In the genomic region with DNA sequence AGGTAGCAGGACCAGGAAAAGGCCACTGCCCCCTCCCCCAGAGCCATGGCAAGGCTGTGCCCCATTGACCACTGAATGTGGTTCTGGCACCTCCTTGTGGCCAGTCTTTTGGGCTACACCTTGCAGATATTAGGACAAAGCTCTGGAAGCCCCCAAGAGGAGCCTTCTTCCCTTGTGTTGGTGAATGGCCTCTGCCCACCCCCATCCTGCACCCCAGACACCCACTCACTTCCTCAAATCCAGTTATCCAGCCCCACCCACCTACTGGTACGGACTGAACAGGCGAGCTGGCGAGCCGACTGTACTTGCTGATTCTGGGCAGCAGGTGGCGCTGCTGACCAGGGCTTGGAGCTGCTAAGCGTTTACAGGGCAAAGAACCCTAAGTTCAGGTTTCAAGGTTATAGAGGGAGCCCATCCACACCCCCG, we compare ENCODE assay signal across 8 mouse cellular contexts. TPM values are rescaled to one million over a fixed set of nuclear protein-coding genes. Genes with fewer than 3 reads are reported as not detected.
DNase-seq lines count a peak whose midpoint lies in the region; ATAC-seq lines count a peak whose summit lies in the region.

No protein-coding gene starts in this region.

- no peaks in the 10 kb centered on the region for H3K27me3 ChIP-seq in hindbrain, embryonic 15.5 days

- H3K36me3 ChIP-seq in hindbrain, embryonic 15.5 days = no peaks in the 10 kb centered on the region

- peaks cover 22% of the 10 kb centered on the region for H3K4me1 ChIP-seq in hindbrain, embryonic 15.5 days (replicated peaks)

- H3K4me3 ChIP-seq in hindbrain, embryonic 15.5 days = peak overlapping the region; percentile 26

- ATAC-seq in hindbrain, embryonic 15.5 days (ENCODE audit: low FRiP score, low read depth) = peak; percentile 78

- H3K27ac ChIP-seq in hindbrain, embryonic 15.5 days (replicated peaks) = no peak overlapping the region

- peak overlapping the region; percentile 60 for H3K4me2 ChIP-seq in hindbrain, embryonic 15.5 days

- peak; percentile 78 for DNase-seq in R1 (ENCODE audit: low read depth, low spot score)
- peak; percentile 92 to 93 for DNase-seq in cerebellum, postnatal 25 days
- DNase-seq in frontal cortex, postnatal 36 days (ENCODE audit: low spot score in 2 of 2) = peak; percentile 86 to 87
- DNase-seq in left cerebral cortex, adult 11 months (ENCODE audit: low spot score) = peak; percentile 51
- peak; percentile 86 for DNase-seq in lung, postnatal 36 days
- DNase-seq in retina, embryonic 14.5 days (ENCODE audit: low spot score) = peak; percentile 91
- DNase-seq in thymus, postnatal 36 days = peak; percentile 84 to 85

- WGBS in hindbrain, embryonic 15.5 days = under 1% methylated on average over 7 of the region's 7 CpGs

- no peak overlapping the region; the same call in 1 of the 2 replicates for H3K9ac ChIP-seq in hindbrain, embryonic 15.5 days

- H3K9me3 ChIP-seq in hindbrain, embryonic 15.5 days = no peaks in the 10 kb centered on the region

RNA-seq across cellular contexts. Expression of gene Lif, which starts 1.3 kb away (rescaled TPM):
- 0.08 TPM in 1 of 2 replicates, not detected in the other for polyA plus RNA-seq in hindbrain, embryonic 15.5 days (2015; fragmentation: Nextera tagmentation; extraction: Ambion mirVana)

RNA-seq across cellular contexts. Expression of gene Osm, which starts 22.4 kb away (rescaled TPM):
- polyA plus RNA-seq in hindbrain, embryonic 15.5 days (2015; fragmentation: Nextera tagmentation; extraction: Ambion mirVana) = not detected in 2 replicates

RNA-seq across cellular contexts. Expression of gene Castor1, which starts 40.6 kb away (rescaled TPM):
- polyA plus RNA-seq in hindbrain, embryonic 15.5 days (2015; fragmentation: Nextera tagmentation; extraction: Ambion mirVana) = 4.6 and 5.3 TPM in 2 replicates
